Mouse (Mus musculus) WW6 (cell line): ENCODE results near the gene Arih1.

Experiments
- DNase-seq: peaks from one replicate; pipeline ENCODE4 v3.0.0-alpha.2; 2013; ENCODE audit warnings: low read depth, low spot score

Gene Arih1

DNA sequence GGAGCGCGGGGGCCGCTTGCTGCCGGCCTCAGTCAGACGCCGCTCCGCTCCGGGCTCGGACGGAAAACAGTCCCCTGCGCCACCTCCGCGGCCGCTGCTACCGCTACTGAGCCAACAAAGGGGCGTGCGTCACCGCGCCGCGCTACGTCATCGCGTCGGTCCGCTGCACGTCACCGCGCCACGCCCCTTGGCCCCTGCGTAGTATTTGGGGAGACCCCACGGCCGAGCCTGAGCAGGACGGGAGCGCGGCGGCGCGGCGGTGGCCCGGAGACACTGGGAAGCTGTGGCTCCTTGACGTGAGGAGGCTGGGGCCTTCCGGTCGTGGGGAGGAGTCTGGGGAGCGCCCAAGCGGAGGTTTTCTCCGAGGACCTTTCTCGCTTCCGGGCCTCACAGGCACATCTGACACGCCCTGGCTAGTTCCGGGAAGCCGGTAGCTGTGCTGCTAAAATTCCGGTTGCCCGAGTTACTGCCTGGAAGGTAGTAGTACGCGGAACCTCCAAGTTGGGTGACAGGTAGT is at the start of gene Arih1:
TSS of gene Arih1 (minus strand) at position 70 of the 517 bp plus-strand sequence.
- DNase-seq = peak; percentile 93

DNA sequence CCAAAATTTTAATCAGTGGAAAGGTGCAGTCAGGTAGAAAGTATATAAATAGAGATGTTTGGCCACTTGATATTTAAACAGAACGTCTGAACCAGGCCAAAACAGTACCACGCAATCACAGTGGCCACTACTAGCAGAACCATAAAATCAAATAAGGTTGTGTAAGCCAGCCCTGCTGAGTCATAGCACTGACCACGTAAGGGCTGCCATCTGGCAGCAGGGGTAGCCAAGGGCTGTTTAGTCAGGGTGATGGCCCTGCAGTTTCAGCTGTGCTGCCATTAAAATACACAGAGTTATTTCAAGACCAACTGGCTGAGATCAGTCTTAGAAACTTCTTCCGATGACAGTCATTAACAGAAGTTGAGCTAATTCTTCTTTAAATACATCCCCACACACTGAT is 47.5 kb upstream of the Arih1 start:
- DNase-seq = no peak

DNA sequence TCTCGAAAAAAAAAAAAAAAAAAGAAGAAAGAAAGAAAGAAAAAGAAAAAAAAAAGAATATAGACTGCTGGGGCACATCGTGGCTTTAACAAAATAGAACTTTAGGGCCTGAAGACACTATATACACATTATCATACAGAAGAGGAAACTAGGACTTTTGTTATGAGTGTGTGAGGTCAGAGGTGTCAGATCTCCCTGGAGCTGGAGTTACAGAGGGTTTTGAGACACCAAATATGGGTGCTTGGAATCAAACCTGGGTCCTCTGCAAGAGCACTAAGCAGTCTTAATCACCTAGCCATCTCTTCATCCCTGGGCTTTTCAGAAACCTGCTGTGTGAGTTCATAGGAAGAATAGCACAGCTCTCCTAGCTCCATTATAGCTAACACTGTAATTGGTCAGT is 47.0 kb upstream of the Arih1 start:
- DNase-seq = no peak

DNA sequence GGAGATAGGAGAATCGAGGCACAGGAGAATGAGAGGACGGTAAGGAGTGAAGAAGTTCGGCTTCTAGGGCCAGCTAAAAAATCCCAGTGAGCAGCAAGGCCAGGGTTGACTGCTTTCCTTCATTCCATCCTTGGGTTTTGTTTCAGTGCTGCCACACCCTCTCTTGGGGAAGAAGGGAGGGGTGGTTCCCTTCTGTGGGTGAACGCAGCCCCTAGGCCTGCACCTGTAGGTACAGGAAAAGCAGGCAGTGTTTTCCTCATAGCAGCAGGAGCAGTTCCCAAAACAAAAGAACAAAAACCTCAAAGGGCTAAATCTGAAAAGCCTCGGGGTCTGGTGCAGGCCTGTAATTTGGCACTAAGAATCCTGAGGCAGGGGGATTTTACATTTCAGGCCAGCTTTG is 45.2 kb upstream of the Arih1 start:
- no peak for DNase-seq

DNA sequence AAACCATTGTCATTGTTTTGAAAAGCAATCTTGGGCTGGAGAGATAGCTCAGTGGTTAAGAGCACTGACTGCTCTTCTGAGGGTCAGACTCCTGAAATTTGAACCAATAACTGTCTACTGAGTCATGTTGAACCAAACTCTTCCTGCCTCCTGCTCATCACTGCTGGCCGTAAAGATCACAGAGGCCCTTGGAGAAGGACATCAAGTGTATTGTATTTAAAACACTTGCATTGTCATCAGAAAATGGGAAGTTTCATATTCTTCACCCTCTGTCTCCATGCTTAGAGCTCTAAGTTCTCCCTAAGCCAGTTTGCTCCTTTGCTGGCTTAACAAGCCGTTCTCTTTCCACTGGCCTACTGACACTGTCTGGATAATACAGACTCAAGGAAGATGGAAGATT is 41.9 kb upstream of the Arih1 start:
- no peak for DNase-seq

DNA sequence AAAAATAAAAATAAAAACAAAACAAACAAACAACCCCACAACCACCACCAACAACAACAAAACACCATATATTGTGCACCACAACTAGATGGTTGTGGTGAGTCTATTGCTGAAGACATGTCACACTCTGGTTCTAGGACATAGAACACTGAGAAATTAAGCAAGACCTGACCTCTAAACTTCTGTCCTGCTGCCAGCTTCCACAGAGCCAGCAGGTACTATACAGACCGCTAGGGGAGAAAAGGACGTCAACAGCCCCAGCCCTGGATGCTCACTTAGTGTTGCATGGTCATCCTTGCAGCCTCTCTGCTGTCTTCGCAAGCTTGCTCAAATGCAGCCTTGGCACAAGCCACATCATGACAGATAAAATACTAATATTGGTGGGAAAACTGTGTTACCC is 41.2 kb upstream of the Arih1 start:
- no peak for DNase-seq

DNA sequence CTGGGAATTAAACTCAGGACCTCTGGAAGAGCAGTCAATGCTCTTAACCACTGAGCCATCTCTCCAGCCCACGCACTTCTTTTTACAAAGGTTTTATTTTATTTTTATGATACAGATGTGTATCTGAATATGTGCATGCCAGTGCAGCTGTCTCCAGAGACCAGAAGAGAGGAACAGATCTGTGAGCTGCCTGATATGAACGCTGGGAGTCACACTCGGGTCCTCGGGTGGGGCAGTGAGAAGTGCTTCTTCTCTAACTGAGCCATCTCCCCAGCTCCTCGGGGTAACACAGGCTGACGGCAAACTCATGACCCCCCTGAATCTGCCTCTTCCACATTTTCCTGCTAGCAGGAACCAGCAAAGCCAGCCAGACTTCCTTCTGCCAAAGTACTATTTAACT is 40.3 kb upstream of the Arih1 start:
- DNase-seq = no peak

DNA sequence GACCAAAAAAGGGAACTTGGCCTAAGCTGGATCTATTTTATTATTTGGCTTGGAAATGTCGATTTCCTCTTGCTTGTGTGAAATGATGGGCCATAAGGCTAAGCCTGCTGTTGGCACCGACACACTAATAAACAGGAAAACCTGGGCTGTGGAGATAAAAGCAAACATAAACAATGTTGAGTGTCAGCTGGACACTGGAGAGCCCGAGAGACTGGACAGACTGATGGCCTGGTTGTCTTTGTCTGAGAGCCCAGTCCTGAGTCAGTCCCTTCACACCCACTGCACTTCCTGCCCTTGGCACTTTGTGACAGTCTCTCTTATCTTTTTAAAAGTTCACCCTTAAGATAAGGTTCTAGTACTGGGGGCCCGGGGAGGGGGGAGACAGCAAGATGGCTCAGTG is 36.5 kb upstream of the Arih1 start:
- DNase-seq = no peak

DNA sequence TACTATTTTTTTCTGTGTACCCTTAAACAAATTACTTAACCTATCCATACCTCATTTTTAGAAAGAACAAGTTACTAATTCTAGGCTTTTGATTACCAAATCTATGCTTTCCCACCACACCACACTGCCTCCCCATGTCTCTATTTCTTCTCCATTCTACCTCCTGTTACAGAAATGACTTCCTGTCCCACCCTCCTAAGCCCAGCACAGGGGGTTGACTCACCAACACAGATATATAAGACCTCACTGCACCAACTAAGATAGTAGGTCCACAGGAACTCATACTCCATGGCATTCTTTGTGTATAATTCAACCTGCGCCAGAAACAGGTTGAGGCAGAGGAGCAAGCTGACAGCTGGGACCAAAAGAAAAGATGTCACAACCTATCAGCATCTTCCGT is 33.0 kb upstream of the Arih1 start:
- no peak for DNase-seq

DNA sequence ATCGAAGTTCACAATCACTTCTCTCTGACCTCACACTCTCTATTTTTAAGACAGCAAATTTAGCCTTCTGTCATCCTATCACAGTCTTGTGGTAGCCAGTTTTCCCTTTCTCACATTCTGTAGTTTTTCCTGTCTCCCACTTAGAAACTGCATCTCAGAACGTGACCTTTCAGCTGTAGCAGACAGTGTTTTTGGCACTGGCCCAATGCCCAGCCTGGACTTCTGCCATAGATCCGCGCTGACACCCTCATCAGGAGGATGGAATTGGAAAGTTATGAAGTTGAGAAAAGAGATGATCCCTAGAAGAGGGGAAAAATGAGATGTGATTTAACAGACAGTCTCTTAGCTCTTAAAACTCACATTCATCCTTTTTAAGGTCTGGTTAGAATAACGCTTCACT is 32.6 kb upstream of the Arih1 start:
- no peak for DNase-seq

DNA sequence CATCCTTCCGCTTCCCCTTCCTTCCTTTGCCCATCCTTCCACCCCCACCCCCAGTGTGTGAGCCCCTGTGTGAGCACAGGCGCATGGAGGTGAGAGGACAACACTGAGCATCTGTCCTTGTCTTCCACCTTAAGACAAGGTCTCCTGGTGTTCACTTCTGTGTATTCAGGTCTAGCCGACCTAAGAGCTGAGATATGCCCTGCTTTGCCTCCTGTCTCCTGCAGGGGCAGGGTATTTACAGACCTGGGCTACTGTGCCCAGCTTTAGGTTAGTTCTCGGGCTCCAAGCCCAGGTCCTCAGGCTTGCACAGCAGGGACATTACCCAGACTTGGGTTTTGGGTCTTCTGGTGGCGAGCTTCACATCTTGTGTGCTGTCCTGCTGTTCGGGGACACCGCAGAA is 30.7 kb upstream of the Arih1 start:
- DNase-seq = no peak

DNA sequence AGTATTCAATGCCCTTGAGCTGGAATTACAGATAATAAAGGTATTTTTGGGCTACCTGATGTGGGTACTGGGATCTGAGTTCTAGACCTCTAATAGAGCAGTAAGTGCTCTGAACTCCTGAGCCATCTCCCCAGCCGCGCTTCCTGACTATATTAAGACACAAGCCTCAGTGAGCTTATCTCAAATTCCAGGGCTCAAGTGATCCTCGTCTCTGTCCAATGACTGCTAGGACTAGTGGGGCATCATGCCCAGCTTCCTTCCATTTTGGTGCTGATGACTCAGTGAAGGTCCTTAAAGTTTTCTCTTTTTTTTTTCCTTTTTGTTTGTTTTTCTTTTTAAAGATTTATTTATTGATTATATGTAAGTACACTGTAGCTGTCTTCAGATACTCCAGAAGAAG is 28.7 kb upstream of the Arih1 start:
- no peak for DNase-seq

DNA sequence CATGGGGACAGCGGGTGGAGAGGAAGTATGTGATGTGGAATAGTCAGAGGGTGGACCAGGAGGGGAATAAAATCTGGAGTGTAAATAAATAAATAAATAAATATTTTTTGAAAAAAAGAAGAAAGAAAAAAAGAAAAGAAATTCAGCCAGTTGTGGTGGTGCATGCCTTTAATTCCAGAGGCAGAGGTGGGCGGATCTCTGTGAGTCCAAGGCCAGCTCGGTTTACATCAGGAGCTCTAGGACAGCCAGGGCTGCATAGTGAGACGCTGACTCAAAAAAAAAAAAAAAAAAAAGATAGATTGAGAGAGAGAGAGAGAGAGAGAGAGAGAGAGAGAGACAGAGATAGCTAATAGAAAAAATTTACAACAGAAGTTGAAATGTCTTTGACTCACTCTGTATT is 26.0 kb upstream of the Arih1 start:
- DNase-seq = no peak

DNA sequence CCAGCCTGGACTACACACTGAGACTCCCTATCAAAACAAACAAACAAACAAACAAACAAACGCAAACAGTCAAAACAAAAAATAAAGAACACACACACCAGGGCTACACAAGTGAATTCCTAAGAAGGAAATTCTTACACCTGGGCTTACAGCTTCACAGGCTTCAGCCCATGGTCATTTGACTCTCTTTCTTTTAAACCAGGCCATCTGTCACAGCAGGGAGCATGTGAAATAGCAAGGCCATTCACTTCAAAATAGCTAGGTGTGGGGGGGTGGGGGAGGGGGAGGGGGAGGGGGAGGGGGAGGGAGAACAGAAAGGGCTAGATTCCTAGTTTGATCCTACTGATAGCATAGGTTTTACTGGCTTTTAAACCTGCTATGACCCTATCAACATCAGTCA is 21.7 kb upstream of the Arih1 start:
- DNase-seq = no peak

DNA sequence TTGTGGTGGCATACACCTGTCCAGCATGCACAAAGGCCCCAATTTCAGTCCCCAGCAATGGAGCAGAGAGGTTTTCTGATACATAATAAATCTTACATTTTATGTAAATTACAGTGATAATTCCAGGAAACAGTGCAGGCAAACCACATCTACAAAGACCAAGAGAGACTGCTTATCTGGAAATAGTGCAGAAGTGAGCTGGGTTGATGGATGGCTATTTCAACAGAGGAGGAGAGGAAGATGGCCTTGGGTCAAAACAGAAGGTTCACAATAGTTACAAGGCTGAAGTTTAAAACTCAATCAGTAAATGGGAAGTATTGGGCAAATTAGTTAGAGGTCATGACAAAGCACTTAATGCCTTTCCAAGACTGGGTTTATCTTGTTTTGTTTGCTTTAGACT is 913 bp upstream of the Arih1 start:
- DNase-seq = no peak

DNA sequence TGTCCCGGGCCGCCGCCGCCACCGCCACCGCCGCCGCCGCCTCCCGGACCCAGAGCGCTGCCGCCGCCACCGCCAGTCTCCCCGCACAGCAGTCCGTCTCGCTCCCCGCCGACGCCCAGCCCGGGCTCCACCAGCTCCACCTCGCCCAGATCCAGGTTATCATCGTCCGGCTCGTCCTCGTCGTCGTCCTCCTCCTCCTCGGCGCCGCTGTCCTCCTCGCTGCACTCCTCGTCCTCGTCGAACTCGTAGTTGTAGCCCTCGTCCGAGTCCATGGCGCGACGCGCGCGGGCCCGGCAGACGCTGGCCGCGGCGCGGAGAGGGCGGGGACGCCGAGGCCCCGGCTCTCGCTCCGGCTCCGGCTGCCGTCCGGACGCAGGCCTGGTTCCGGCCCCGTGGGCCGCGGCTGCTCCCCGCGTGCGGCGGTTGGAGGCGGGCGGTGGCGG is 321 bp downstream of the Arih1 start:
- DNase-seq = peak; percentile 11

DNA sequence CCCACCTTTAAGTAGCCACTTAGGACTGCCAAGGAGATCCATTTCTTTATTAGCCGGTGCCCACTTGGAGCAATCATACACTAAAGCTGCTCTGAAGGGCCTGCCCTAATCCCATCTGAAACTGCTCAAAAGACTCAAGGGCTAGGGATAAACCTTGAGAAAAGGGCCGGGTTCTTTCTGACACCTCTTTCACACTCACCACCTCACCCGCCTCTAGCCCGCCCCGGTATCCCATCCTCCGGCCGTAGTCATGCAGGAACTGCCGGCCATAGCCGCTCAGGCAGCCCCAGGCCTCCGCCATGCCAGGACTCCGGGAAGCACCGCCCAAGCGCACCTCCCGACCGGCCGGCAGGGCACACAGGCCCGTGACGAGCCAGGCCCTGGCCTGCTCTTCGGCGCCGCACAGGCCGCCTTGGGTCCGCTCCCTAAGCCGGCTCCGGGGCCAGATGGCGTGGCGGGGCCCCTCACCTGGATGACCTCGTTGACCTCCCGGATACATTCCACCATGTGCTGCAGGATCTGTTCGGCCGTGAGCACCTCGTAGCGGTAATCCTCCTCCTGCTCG is 825 bp downstream of the Arih1 start:
- peak; percentile 20 for DNase-seq

DNA sequence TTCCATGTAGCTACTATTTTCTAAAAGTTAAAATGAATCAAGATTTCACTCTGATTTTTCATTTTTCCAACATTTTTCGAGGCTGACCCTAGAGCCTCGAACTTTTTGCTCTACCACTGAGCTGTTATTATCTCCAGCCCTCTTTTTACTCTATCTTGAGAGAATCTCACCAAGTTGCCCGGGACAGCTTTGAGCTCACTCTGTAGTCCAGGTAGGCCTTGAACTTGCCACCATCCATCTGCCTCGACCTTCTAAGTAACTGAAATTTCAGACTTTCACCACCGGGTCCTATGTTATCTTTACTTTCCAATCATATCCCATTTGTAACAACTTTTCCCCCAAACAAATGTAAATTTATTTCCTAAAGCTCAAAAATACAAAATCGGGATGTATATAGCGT is 1.7 kb downstream of the Arih1 start:
- DNase-seq = no peak

DNA sequence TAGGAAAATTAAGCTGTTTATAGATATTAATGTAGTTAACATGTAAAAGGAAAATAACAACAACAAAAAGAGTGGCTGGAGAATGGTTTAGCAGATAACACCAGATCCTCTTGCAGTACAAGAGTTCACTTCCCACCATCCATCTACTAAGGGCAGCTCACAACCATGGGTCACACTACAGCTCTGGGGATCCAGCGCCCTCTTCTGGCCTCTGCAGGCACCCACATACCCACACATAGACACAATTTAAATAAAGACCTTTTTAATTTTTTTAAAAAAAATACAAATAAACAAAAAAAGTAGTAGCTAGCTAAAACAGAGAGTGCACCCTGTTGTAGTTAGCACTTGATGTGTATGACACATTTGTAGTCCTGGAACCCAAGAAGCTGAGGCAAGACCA is 4.0 kb downstream of the Arih1 start:
- DNase-seq = peak; percentile 20

DNA sequence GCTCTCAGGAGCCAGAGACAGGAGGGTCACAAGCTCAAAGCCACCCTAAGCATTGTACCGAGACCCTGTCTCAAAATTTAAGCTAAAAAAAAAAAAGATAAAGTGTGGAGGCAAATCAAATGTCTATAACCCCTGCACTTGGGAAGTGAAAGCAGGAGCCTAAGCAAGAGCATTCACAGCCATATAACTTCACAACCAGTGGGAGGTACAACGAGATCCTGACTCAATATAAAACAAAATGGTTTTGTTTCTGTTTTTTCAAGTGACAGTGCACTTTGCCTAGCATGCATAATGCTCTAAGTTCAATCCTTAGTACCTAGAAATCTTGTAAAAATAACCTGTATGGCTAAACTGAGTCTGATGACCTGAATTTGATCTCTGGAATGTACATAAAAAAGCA is 9.8 kb downstream of the Arih1 start:
- DNase-seq = no peak

DNA sequence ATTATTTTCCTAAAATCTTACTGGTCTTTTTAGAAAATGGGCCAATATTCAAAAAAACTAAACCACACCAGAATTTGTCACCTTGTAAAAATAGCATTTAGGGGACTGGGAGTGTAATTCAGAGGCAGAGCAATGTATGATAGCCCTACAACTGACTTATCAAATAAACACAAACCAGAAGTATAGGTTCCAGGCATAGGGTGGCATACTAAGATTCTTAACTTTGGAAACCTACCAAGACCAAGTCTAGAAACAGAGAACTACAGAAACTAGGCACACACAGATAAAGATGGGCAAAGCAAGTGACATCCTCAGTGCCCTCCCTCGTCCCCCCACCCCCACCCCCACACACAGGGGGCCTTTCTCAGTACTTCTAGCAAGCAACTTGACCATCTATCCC is 11.6 kb downstream of the Arih1 start:
- DNase-seq = no peak

DNA sequence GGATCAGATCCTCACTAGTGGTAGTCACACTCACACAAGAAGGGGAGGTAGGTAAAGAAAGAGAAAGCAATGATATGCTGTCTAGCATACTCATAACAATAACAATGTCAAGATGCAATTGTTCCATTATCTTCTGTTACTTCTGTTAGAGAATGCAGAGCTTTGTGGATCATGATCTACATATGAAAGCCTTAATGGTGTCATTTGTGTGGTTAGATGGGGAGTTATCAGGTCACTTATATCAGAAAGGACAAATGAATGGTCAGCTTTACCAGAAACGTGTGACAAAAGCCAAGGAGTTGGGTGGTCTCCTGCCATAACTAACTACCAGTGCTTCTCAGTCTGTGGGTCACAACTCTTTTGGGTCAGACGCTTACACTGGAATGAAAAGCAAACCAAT is 13.2 kb downstream of the Arih1 start:
- DNase-seq = no peak

DNA sequence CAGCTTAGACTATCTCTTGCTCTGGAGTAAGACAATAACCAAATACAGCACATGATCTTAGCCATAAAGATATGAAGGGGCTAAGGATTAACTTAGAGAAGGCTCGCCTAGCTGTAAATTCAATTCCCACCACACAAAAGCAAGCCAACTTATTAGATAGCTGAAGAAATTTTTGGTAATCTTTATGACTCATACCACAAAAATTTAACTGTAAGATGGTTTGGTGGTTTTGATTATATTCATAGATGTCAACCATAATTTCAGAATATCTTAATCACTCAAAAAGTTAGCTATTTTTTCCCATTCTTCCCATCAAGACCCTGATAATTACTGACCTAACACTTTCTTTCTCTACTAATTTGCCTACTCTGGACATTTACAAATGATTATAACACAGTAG is 17.0 kb downstream of the Arih1 start:
- DNase-seq = no peak

DNA sequence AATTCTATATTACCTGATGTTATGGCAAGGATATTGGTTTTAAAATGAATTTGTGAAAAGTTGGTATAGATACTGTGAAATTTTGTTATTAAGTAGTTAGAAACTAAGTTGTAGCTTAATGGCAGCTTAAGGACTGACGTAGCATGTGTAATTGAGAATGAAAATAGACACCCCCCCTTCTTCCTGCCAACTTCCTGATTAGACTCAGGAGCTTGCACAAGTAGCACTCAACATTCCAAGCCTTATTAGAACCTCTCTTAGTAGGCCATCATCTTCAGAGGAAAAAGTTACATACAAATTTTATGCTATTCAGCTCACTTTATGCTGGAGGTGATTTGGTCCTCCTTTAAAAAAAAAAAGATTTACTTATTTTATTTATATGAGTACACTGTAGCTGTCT is 22.1 kb downstream of the Arih1 start:
- DNase-seq = no peak
